Comparison of ENCODE assay signal across 27 mouse cellular contexts in the genomic region with DNA sequence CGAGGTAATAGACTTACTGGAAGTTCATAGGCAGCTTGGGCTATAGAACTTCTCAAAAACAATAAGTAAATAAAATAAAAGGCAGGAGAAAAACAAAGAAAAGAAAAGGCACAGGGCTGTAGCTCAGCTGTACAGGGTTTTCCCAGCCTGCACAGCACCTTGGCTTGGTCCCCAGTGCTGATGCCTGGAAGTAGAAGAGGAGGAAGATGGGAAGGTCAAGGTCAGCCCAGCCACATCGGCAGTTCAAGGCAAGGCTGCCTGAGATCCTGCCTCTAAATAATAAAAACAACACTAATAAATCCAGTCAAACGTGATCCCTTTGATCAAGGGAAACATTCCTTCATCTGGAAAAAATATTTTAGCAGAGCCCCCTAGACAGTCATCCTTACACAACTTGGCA.
A peak's percentile ranks its signal among the peaks of the same experiment; 100 is the strongest.
DNase-seq lines count a peak whose midpoint lies in the region; TF ChIP-seq lines count a peak whose summit lies in the region.
"Had no signal": no experiment of that assay in that cellular context is flagged by ENCODE, and none has a peak within 500 bp of the region (broad histone marks: within the 10 kb centered on the region; RNA-seq: fewer than 3 reads in every experiment).

No protein-coding gene starts in this region.

- no peaks in the 10 kb centered on the region for H3K36me3 ChIP-seq in kidney, adult 2 months (ENCODE audit: control insufficient read depth, insufficient read depth, low read length)
- H3K36me3 ChIP-seq: embryonic facial prominence, embryonic 13.5 days; forebrain, embryonic 10.5 days; forebrain, embryonic 15.5 days; heart, embryonic 10.5 days; heart, embryonic 15.5 days; limb, embryonic 15.5 days; liver, embryonic 13.5 days; midbrain, embryonic 10.5 days; midbrain, embryonic 15.5 days; neural tube, embryonic 15.5 days had no signal

- no peak overlapping the region for H3K27ac ChIP-seq in kidney, adult 2 months (ENCODE audit: insufficient read depth, low read depth, low read length)
- H3K27ac ChIP-seq: embryonic facial prominence, embryonic 13.5 days; forebrain, embryonic 10.5 days; forebrain, embryonic 15.5 days; heart, embryonic 10.5 days; heart, embryonic 15.5 days; layer of hippocampus, adult 2 months; left cerebral cortex, adult 2 months; limb, embryonic 15.5 days; liver, embryonic 13.5 days; midbrain, embryonic 10.5 days; midbrain, embryonic 15.5 days; neural tube, embryonic 15.5 days had no signal

- no peaks in the 10 kb centered on the region for H3K27me3 ChIP-seq in kidney, adult 2 months (replicated peaks; ENCODE audit: control insufficient read depth, insufficient read depth, low read length)
- H3K27me3 ChIP-seq: embryonic facial prominence, embryonic 13.5 days; forebrain, embryonic 15.5 days; heart, embryonic 15.5 days; limb, embryonic 15.5 days; liver, embryonic 13.5 days; midbrain, embryonic 15.5 days; neural tube, embryonic 15.5 days had no signal

- no peak for TF ChIP-seq CTCF in kidney, adult 2 months (conservative IDR thresholded peaks at IDR 0.05; ENCODE audit: insufficient read depth, insufficient read length, low read depth, low read length)

- no peak for TF ChIP-seq POLR2A in kidney, adult 2 months (IDR thresholded peaks at IDR 0.05; ENCODE audit: low read depth, low read length)

- peak; percentile 7 for DNase-seq in kidney, adult 2 months
- DNase-seq in kidney, postnatal 36 days = no peak
- DNase-seq in ovary, adult 18-20 months (ENCODE audit: low spot score) = peak; percentile 41
- DNase-seq in ovary, postnatal 14 days (ENCODE audit: low spot score) = no peak
- DNase-seq in adrenal gland, postnatal 14 days = peak; percentile 66
- no peak for DNase-seq in cerebellum, postnatal 36 days
- DNase-seq in cerebellum, postnatal 10 days = no peak
- DNase-seq: cerebellum, adult 9-10 months; gastrocnemius, postnatal 25 days; heart, adult 11 months; kidney, adult 8-10 months; liver, embryonic 13.5 days; lung, adult 18-20 months; lung, postnatal 10 days; thymus, adult 2 months; thymus, postnatal 36 days had no signal

- WGBS in kidney, adult 2 months = 40% methylated on average over 3 of the region's 3 CpGs

- no peaks in the 10 kb centered on the region for H3K4me1 ChIP-seq in kidney, adult 2 months (ENCODE audit: control insufficient read depth, insufficient read depth, low read length)
- H3K4me1 ChIP-seq: forebrain, embryonic 15.5 days; heart, embryonic 15.5 days; liver, embryonic 13.5 days; midbrain, embryonic 15.5 days; neural tube, embryonic 15.5 days had no signal

- H3K4me3 ChIP-seq in kidney, adult 2 months (ENCODE audit: insufficient read depth, low read depth, low read length) = no peak overlapping the region
- H3K4me3 ChIP-seq: embryonic facial prominence, embryonic 13.5 days; forebrain, embryonic 10.5 days; forebrain, embryonic 15.5 days; heart, embryonic 10.5 days; heart, embryonic 15.5 days; layer of hippocampus, adult 2 months; left cerebral cortex, adult 2 months; limb, embryonic 15.5 days; liver, embryonic 13.5 days; midbrain, embryonic 10.5 days; midbrain, embryonic 15.5 days; neural tube, embryonic 15.5 days had no signal

Comparison
In these comparisons a context has a peak if more than half of its experiments do, and no peak if none do; other contexts are left out.
1. DNase-seq: peak in kidney, adult 2 months (single experiment), ovary, adult 18-20 months (single experiment) and adrenal gland, postnatal 14 days (single experiment); none in kidney, postnatal 36 days (0 of 2), ovary, postnatal 14 days (single experiment), cerebellum, postnatal 36 days (0 of 2) and cerebellum, postnatal 10 days (0 of 2).